Comparison of ENCODE assay signal across 28 mouse cellular contexts in genomic region chr3:103408724-103409123, GRCm38 (mm10).
DNase-seq lines count a peak whose midpoint lies in the region; TF ChIP-seq lines count a peak whose summit lies in the region.
"Had no signal": no experiment of that assay in that cellular context is flagged by ENCODE, and none has a peak within 500 bp of the region (broad histone marks: within the 10 kb centered on the region; RNA-seq: fewer than 3 reads in every experiment).

No protein-coding gene starts in this region.

- in situ Hi-C loops in ES-E14 (cut with MboI; ENCODE audit: low sequenced_read_pairs in 2 of 2, unreplicated experiment in 2 of 2): no loop called here

- H3K4me1 ChIP-seq in heart, adult 2 months (ENCODE audit: control insufficient read depth, insufficient read depth, low read length): peaks cover 7% of the 10 kb centered on the region
- H3K4me1 ChIP-seq in E14TG2a.4 (replicated peaks; ENCODE audit: low read depth, low read length) (peaks cover 7% of the 10 kb centered on the region), ES-E14 (ENCODE audit: control insufficient read depth in 2 of 2, insufficient read depth in 2 of 2, low read length in 2 of 2, poor library complexity in 1 of 2) (no peaks in the 10 kb centered on the region; a peak in 1 of 4 replicates)
- peaks cover 10% of the 10 kb centered on the region for H3K4me1 ChIP-seq in embryonic facial prominence, embryonic 10.5 days
- H3K4me1 ChIP-seq: forebrain, embryonic 10.5 days; heart, embryonic 15.5 days; intestine, embryonic 15.5 days had no signal

- no peak for DNase-seq in heart, adult 2 months
- no peak for DNase-seq in heart, adult 11 months
- DNase-seq in ES-E14 (ENCODE audit: low read depth, low spot score): no peak
- DNase-seq in ZHBTc4 (ENCODE audit: low read depth, low spot score): peak; percentile 64
- DNase-seq in kidney, postnatal 10 days: no peak
- DNase-seq in embryonic facial prominence, embryonic 10.5 days (ENCODE audit: low spot score): no peak
- DNase-seq in lung, postnatal 25 days (ENCODE audit: low spot score): no peak
- DNase-seq: adrenal gland, postnatal 10 days; adrenal gland, postnatal 36 days; B cell, adult 2 months; cerebellum, adult 11-12 months; cerebellum, adult 8-10 months; cerebellum, postnatal 10 days; cerebellum, postnatal 36 days; embryo, embryonic 11 days; gastrocnemius, postnatal 25 days; heart, postnatal 10 days; heart, postnatal 36 days; kidney, adult 11 months had no signal

- no peaks in the 10 kb centered on the region for H3K27me3 ChIP-seq in heart, adult 2 months (ENCODE audit: control insufficient read depth, insufficient read depth, low read length)
- H3K27me3 ChIP-seq in E14TG2a.4 (ENCODE audit: insufficient read depth, low read length): no peaks in the 10 kb centered on the region
- H3K27me3 ChIP-seq in embryonic facial prominence, embryonic 10.5 days (replicated peaks; ENCODE audit: low read depth, poor library complexity, severe bottlenecking): no peaks in the 10 kb centered on the region
- H3K27me3 ChIP-seq: CH12.LX; heart, embryonic 12.5 days; heart, embryonic 15.5 days; hindbrain, embryonic 13.5 days; intestine, embryonic 15.5 days had no signal

- WGBS in heart, adult 2 months: 79% methylated on average over 5 of the region's 5 CpGs
- WGBS in embryonic facial prominence, embryonic 10.5 days: 83% methylated on average over 5 of the region's 5 CpGs

- TF ChIP-seq CTCF in heart, adult 2 months (IDR thresholded peaks at IDR 0.05): 0 out of 2 replicates have a peak, but pooled peaks have one; percentile 8
- TF ChIP-seq CTCF in E14TG2a.4 (conservative IDR thresholded peaks at IDR 0.05; ENCODE audit: low read length): peak; percentile 31

- H3K9ac ChIP-seq in heart, adult 2 months (ENCODE audit: low read depth, low read length): no peak overlapping the region
- H3K9ac ChIP-seq in ES-E14 (ENCODE audit: insufficient read depth, low read depth, low read length, poor library complexity, severe bottlenecking): no peak overlapping the region
- H3K9ac ChIP-seq: heart, embryonic 12.5 days; heart, embryonic 15.5 days; hindbrain, embryonic 13.5 days; intestine, embryonic 15.5 days had no signal

- H3K9me3 ChIP-seq in E14TG2a.4 (ENCODE audit: low read length) (no peaks in the 10 kb centered on the region), ES-E14 (ENCODE audit: control insufficient read depth, insufficient read depth, low read depth, low read length) (no peaks in the 10 kb centered on the region)
- no peaks in the 10 kb centered on the region for H3K9me3 ChIP-seq in embryonic facial prominence, embryonic 10.5 days
- H3K9me3 ChIP-seq: forebrain, embryonic 10.5 days; G1E; heart, embryonic 12.5 days; heart, embryonic 15.5 days; hindbrain, embryonic 10.5 days; hindbrain, embryonic 13.5 days; intestine, embryonic 15.5 days had no signal

- H3K79me2 ChIP-seq in heart, adult 2 months (replicated peaks; ENCODE audit: control insufficient read depth, insufficient read depth, low read length): no peaks in the 10 kb centered on the region

- H3K4me3 ChIP-seq in heart, adult 2 months: no peak overlapping the region
- H3K4me3 ChIP-seq in E14TG2a.4 (replicated peaks; ENCODE audit: low read length): no peak overlapping the region
- H3K4me3 ChIP-seq in ES-E14 (ENCODE audit: insufficient read depth in 1 of 2, low read depth in 1 of 2, low read length in 2 of 2, poor library complexity in 1 of 2, severe bottlenecking in 1 of 2): no peak overlapping the region
- H3K4me3 ChIP-seq in embryonic facial prominence, embryonic 10.5 days: no peak overlapping the region
- H3K4me3 ChIP-seq: forebrain, embryonic 10.5 days; heart, embryonic 12.5 days; heart, embryonic 15.5 days; hindbrain, embryonic 10.5 days; hindbrain, embryonic 13.5 days; intestine, embryonic 15.5 days had no signal

- TF ChIP-seq POLR2A in heart, adult 2 months (IDR thresholded peaks at IDR 0.05; ENCODE audit: insufficient read depth, low read depth, low read length): no peak

- intact Hi-C loops in heart, adult 2 months (cut with DNase I): no loop called here

- TF ChIP-seq EP300 in heart, adult 2 months (IDR thresholded peaks at IDR 0.05; ENCODE audit: insufficient read depth, low read depth, low read length): no peak

- H3K36me3 ChIP-seq in heart, adult 2 months (ENCODE audit: control insufficient read depth, insufficient read depth, low read length): no peaks in the 10 kb centered on the region
- H3K36me3 ChIP-seq in E14TG2a.4 (ENCODE audit: insufficient read depth, low read length): no peaks in the 10 kb centered on the region
- no peaks in the 10 kb centered on the region for H3K36me3 ChIP-seq in ES-E14 (ENCODE audit: control insufficient read depth, insufficient read depth, low read length, poor library complexity, severe bottlenecking)
- H3K36me3 ChIP-seq in embryonic facial prominence, embryonic 10.5 days (replicated peaks): no peaks in the 10 kb centered on the region
- H3K36me3 ChIP-seq: forebrain, embryonic 10.5 days; G1E; heart, embryonic 12.5 days; heart, embryonic 15.5 days; hindbrain, embryonic 10.5 days; hindbrain, embryonic 13.5 days; intestine, embryonic 15.5 days had no signal

- no peak overlapping the region for H3K27ac ChIP-seq in heart, adult 2 months
- H3K27ac ChIP-seq in ES-E14 (ENCODE audit: insufficient read depth, low read depth, low read length, poor library complexity, severe bottlenecking): no peak overlapping the region
- no peak overlapping the region for H3K27ac ChIP-seq in embryonic facial prominence, embryonic 10.5 days (replicated peaks)
- H3K27ac ChIP-seq: forebrain, embryonic 10.5 days; heart, embryonic 15.5 days; hindbrain, embryonic 10.5 days; hindbrain, embryonic 13.5 days; intestine, embryonic 15.5 days had no signal

TF ChIP-seq in ES-E14, 5 proteins besides CTCF, POLR2A, EP300 and RAD21:
- TF ChIP-seq MAFK (IDR thresholded peaks at IDR 0.05; ENCODE audit: insufficient read depth, low read depth, low read length) (no peak), HCFC1 (IDR thresholded peaks at IDR 0.05; ENCODE audit: borderline replicate concordance, insufficient read depth, low read length) (no peak), ZC3H11A (IDR thresholded peaks at IDR 0.05; ENCODE audit: borderline replicate concordance, low read depth, low read length) (no peak), ZNF384 (IDR thresholded peaks at IDR 0.05; ENCODE audit: low read depth, low read length) (0 out of 2 replicates have a peak, but pooled peaks have one; percentile 19), CHD2 (IDR thresholded peaks at IDR 0.05; ENCODE audit: low read depth, low read length) (no peak)
